Mouse (Mus musculus) pancreas, adult 10 weeks (tissue): ENCODE results near the gene Cdk9. TPM values are rescaled to one million over a fixed set of nuclear protein-coding genes. Genes with fewer than 3 reads are reported as not detected.

Source experiments
- polyA plus RNA-seq: library from polyadenylated mRNA; stranded (reverse); fragments of 350-450 nt; fragmentation: Illumina TruSeq; extraction: RNeasy Lipid Tissue Mini Kit (QIAGEN cat#74804); gene quantifications from one replicate; pipeline ENCODE4 v1.2.3, GENCODE M21; 2015; ENCODE audit warnings: low read depth, low replicate concordance; ENCODE audit not compliant: insufficient read depth

The Cdk9 gene
- polyA plus RNA-seq: 22.0 TPM

DNA sequence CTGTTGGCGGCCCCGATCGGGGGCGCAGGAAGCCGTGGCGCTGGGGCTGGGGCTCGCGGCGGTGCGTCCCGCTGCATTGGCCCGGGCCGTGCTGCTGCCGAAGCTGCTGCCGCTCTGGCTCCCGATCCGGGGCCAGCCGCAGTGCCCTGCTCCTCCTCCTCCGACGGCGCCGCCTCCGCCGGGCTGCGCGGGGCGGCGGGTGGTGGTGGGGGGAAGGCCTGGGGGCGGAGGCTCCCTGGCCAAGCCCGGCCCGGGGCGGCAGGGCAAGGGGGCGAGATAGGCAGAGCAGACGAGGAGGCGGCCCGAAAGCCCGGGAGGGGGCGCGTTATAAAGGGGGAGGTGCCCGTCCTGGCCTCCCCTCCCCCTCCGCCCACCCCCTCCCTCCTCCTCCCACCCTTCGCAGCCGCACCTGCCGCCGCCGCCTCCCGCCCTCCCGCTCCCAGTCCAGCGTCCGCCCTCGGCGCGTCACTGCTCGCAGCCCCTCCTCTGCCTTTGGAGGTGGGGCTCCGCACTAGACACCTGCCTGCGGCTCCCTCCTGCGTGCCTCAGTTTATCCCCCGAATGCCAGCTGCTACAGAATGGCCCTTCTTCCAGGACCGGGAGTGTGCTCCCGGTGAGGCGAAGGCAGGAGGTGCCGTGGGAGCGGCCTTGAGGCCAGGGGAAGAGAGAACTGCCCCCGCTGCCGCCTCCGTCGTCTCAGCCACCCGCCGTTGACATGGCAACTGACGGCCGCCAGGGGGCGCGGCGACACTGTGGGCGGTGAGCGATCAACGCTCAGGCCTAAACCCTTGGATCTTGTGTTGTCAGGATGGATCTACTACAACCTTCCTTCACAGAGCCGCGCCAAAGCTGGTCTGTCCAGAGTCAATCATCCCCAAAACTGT lies at the start of gene Cdk9:
Gene Cdk9 (minus strand): TSS at position 143 of the 884 bp plus-strand sequence.

GRCm38 (mm10) chr2:32757056-32757845 lies 44.4 kb upstream of the Cdk9 start, which contains the start of gene Tor2a:
TSS of gene Tor2a (plus strand) at chr2:32757234.

DNA sequence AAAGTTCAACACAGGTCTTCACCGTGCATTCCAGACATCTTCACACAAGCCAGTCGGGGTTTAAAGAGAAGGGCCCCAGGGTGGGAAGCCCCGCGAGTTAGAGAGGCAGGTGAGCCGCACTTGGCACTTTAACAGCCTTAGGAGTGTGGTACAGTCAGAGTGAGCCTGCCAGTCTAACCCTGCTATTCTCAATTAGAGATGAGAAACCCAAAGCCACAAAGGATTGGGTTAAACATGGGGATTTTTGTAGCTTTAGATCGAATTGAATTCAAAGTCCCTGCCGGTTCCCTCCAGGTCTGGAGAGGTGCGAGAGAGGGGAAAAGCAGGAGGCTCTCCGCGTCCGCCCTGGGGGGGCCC lies 28.0 kb upstream of the Cdk9 start, which contains the start of gene 6330409D20Rik:
Gene 6330409D20Rik (minus strand): TSS at position 101 of the 357 bp plus-strand sequence.

DNA sequence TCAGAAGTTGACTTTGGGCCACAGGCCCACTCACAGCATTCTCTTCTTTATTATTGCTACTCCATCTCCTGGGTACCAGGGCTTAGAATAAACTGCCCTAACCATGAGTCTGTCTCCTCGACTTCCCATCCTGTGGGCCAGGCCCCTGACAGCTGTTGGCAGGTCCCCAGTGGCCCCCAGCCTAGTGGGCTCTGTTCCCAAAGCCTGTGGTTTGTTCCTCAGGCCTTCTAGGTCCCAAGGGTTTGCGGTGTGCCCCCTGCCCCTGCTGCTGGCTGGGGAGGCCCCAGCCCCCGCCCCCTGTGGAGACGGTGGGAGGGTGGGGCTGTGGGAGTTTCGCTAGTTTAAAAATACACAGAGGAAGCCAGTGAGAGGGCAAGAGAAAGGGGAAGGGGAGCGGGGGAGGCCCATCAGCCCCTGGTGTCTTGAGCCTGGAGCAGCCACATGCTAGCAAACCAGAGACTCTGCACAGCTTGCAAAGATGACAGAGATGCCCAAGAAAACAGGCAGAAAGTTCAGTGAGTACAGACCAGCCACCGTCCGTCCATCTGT lies 7.9 kb upstream of the Cdk9 start, which contains the start of gene Sh2d3c:
Gene Sh2d3c (plus strand): TSS at position 375 of the 549 bp plus-strand sequence.

DNA sequence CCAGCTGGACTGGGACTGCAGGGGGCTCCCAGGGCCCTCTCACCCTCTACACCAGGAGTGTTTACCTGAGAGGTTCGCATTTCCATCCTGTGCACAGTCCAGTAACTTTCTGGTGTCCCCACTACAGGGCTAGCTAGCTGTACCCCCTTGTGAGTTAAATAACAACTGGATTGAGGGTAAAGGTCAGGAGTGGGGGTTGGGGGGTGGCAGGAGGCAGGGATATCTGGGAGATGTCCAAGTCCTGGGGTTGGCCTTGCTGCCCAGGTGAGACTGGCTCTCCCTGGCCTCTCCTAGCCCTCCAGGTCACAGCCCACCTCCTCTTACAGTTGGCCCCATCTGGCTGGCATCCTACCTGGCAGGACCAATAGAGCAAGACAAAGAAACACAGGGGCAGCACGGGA lies 8.9 kb downstream of the Cdk9 start, which contains the start of gene Fpgs:
Gene Fpgs (minus strand): TSS at position 125 of the 401 bp plus-strand sequence.

Other genes with a start within 250 kb of the Cdk9 start
- 7.6 TPM for gene Fam102a, start 177.7 kb downstream of the Cdk9 start, polyA plus RNA-seq
- 30.0 TPM for gene Dpm2, start 142.2 kb downstream of the Cdk9 start, polyA plus RNA-seq
- not detected for gene Pip5kl1, start 138.3 kb downstream of the Cdk9 start, polyA plus RNA-seq
- not detected for gene 9430097D07Rik, start 137.4 kb downstream of the Cdk9 start, polyA plus RNA-seq
- 8.7 TPM for gene St6galnac4, start 126.0 kb downstream of the Cdk9 start, polyA plus RNA-seq
- gene St6galnac6, start 113.4 kb downstream of the Cdk9 start, polyA plus RNA-seq: 8.5 TPM
- gene Ak1, start 91.3 kb downstream of the Cdk9 start, polyA plus RNA-seq: 4.1 TPM
- 78.3 TPM for gene Eng, start 66.5 kb downstream of the Cdk9 start, polyA plus RNA-seq
- gene Fpgs, start 8.9 kb downstream of the Cdk9 start, polyA plus RNA-seq: 25.2 TPM
- 7.7 TPM for gene Sh2d3c, start 8.0 kb upstream of the Cdk9 start, polyA plus RNA-seq
- gene 6330409D20Rik, start 27.9 kb upstream of the Cdk9 start, polyA plus RNA-seq: not detected
- 24.0 TPM for gene Tor2a, start 44.2 kb upstream of the Cdk9 start, polyA plus RNA-seq
- gene Ttc16, start 62.6 kb upstream of the Cdk9 start, polyA plus RNA-seq: 0.70 TPM
- 4.1 TPM for gene Ptrh1, start 62.7 kb upstream of the Cdk9 start, polyA plus RNA-seq
- 0.48 TPM for gene Cfap157, start 71.4 kb upstream of the Cdk9 start, polyA plus RNA-seq
- gene Stxbp1, start 134.2 kb upstream of the Cdk9 start, polyA plus RNA-seq: 7.2 TPM
- 14.7 TPM for gene Fam129b, start 163.0 kb upstream of the Cdk9 start, polyA plus RNA-seq
- 289 TPM for gene Rpl12, start 248.5 kb upstream of the Cdk9 start, polyA plus RNA-seq
- gene Lrsam1, start 248.5 kb upstream of the Cdk9 start, polyA plus RNA-seq: 3.8 TPM